Mouse (Mus musculus): ENCODE measurements around the gene Jak1. TPM values are rescaled to one million over a fixed set of nuclear protein-coding genes. Genes with fewer than 3 reads are reported as not detected.

Jak1 gene
- total RNA-seq, 1 experiment: 22.5 TPM

- Histone ChIP-seq H3K9me3 (ENCODE audit: control insufficient read depth, insufficient read depth, low read depth, low read length) (no peaks in the 10 kb centered on the region), H3K4me3 (ENCODE audit: insufficient read depth in 1 of 2, low read depth in 1 of 2, low read length in 2 of 2, poor library complexity in 1 of 2, severe bottlenecking in 1 of 2) (no peak overlapping the region), H3K36me3 (ENCODE audit: control insufficient read depth, insufficient read depth, low read length, poor library complexity, severe bottlenecking) (no peaks in the 10 kb centered on the region), H3K27ac (ENCODE audit: insufficient read depth, low read depth, low read length, poor library complexity, severe bottlenecking) (no peak overlapping the region), H3K4me1 (ENCODE audit: control insufficient read depth in 2 of 2, insufficient read depth in 2 of 2, low read length in 2 of 2, poor library complexity in 1 of 2) (0 out of 4 replicates have a peak, but pooled peaks cover 1 to 3% of the 10 kb centered on the region in 2 experiments), H3K9ac (ENCODE audit: insufficient read depth, low read depth, low read length, poor library complexity, severe bottlenecking) (no peak overlapping the region)
- in situ Hi-C loops (cut with MboI; ENCODE audit: low sequenced_read_pairs in 2 of 2, unreplicated experiment in 2 of 2): no loop called here
- DNase-seq (ENCODE audit: low read depth, low spot score): no peak
- TF ChIP-seq CHD2 (IDR thresholded peaks at IDR 0.05; ENCODE audit: low read depth, low read length) (no peak), MAFK (IDR thresholded peaks at IDR 0.05; ENCODE audit: insufficient read depth, low read depth, low read length) (no peak), ZC3H11A (IDR thresholded peaks at IDR 0.05; ENCODE audit: borderline replicate concordance, low read depth, low read length) (no peak), ZNF384 (IDR thresholded peaks at IDR 0.05; ENCODE audit: low read depth, low read length) (no peak), HCFC1 (IDR thresholded peaks at IDR 0.05; ENCODE audit: borderline replicate concordance, insufficient read depth, low read length) (no peak)
Observed at GRCm38 (mm10) chr4:101249977-101250743, 14.9 kb downstream of the Jak1 start.

GRCm38 (mm10) chr4:101247355-101247754 lies 17.7 kb downstream of the Jak1 start:
- H3K27ac ChIP-seq (ENCODE audit: insufficient read depth, low read depth, low read length, poor library complexity, severe bottlenecking): no peak overlapping the region
- in situ Hi-C loops (cut with MboI; ENCODE audit: low sequenced_read_pairs in 2 of 2, unreplicated experiment in 2 of 2): no loop called here
- no peak for DNase-seq (ENCODE audit: low read depth, low spot score)
- no peak overlapping the region for H3K4me3 ChIP-seq (ENCODE audit: insufficient read depth in 1 of 2, low read depth in 1 of 2, low read length in 2 of 2, poor library complexity in 1 of 2, severe bottlenecking in 1 of 2)
- no peaks in the 10 kb centered on the region for H3K36me3 ChIP-seq (ENCODE audit: control insufficient read depth, insufficient read depth, low read length, poor library complexity, severe bottlenecking)
- TF ChIP-seq ZC3H11A (IDR thresholded peaks at IDR 0.05; ENCODE audit: borderline replicate concordance, low read depth, low read length) (no peak), CHD2 (IDR thresholded peaks at IDR 0.05; ENCODE audit: low read depth, low read length) (no peak), ZNF384 (IDR thresholded peaks at IDR 0.05; ENCODE audit: low read depth, low read length) (no peak), HCFC1 (IDR thresholded peaks at IDR 0.05; ENCODE audit: borderline replicate concordance, insufficient read depth, low read length) (no peak), MAFK (IDR thresholded peaks at IDR 0.05; ENCODE audit: insufficient read depth, low read depth, low read length) (no peak)
- H3K4me1 ChIP-seq (ENCODE audit: control insufficient read depth in 2 of 2, insufficient read depth in 2 of 2, low read length in 2 of 2, poor library complexity in 1 of 2): 0 out of 4 replicates have a peak, but pooled peaks cover 1 to 3% of the 10 kb centered on the region in 2 experiments
- H3K9ac ChIP-seq (ENCODE audit: insufficient read depth, low read depth, low read length, poor library complexity, severe bottlenecking): no peak overlapping the region
- H3K9me3 ChIP-seq (ENCODE audit: control insufficient read depth, insufficient read depth, low read depth, low read length): no peaks in the 10 kb centered on the region

- no peak overlapping the region for H3K4me3 ChIP-seq (ENCODE audit: insufficient read depth in 1 of 2, low read depth in 1 of 2, low read length in 2 of 2, poor library complexity in 1 of 2, severe bottlenecking in 1 of 2)
- no peak overlapping the region for H3K27ac ChIP-seq (ENCODE audit: insufficient read depth, low read depth, low read length, poor library complexity, severe bottlenecking)
- no peak for DNase-seq (ENCODE audit: low read depth, low spot score)
- in situ Hi-C loops (cut with MboI; ENCODE audit: low sequenced_read_pairs in 2 of 2, unreplicated experiment in 2 of 2): no loop called here
- H3K4me1 ChIP-seq (ENCODE audit: control insufficient read depth in 2 of 2, insufficient read depth in 2 of 2, low read length in 2 of 2, poor library complexity in 1 of 2): 0 out of 4 replicates have a peak, but pooled peaks cover 0 to 1% of the 10 kb centered on the region in 2 experiments
- TF ChIP-seq CHD2 (IDR thresholded peaks at IDR 0.05; ENCODE audit: low read depth, low read length): no peak
- no peak for TF ChIP-seq HCFC1 (IDR thresholded peaks at IDR 0.05; ENCODE audit: borderline replicate concordance, insufficient read depth, low read length)
- no peak for TF ChIP-seq ZNF384 (IDR thresholded peaks at IDR 0.05; ENCODE audit: low read depth, low read length)
- no peak for TF ChIP-seq ZC3H11A (IDR thresholded peaks at IDR 0.05; ENCODE audit: borderline replicate concordance, low read depth, low read length)
- no peak for TF ChIP-seq MAFK (IDR thresholded peaks at IDR 0.05; ENCODE audit: insufficient read depth, low read depth, low read length)
- no peak overlapping the region for H3K9ac ChIP-seq (ENCODE audit: insufficient read depth, low read depth, low read length, poor library complexity, severe bottlenecking)
- H3K36me3 ChIP-seq (ENCODE audit: control insufficient read depth, insufficient read depth, low read length, poor library complexity, severe bottlenecking): no peaks in the 10 kb centered on the region
- no peaks in the 10 kb centered on the region for H3K9me3 ChIP-seq (ENCODE audit: control insufficient read depth, insufficient read depth, low read depth, low read length)
Observed at GRCm38 (mm10) chr4:101246569-101246968, 18.5 kb downstream of the Jak1 start.

- H3K36me3 ChIP-seq (ENCODE audit: control insufficient read depth, insufficient read depth, low read length, poor library complexity, severe bottlenecking): no peaks in the 10 kb centered on the region
- H3K27ac ChIP-seq (ENCODE audit: insufficient read depth, low read depth, low read length, poor library complexity, severe bottlenecking): no peak overlapping the region
- DNase-seq (ENCODE audit: low read depth, low spot score): no peak
- H3K4me1 ChIP-seq (ENCODE audit: control insufficient read depth in 2 of 2, insufficient read depth in 2 of 2, low read length in 2 of 2, poor library complexity in 1 of 2): no peaks in the 10 kb centered on the region
- no peak for TF ChIP-seq ZNF384 (IDR thresholded peaks at IDR 0.05; ENCODE audit: low read depth, low read length)
- TF ChIP-seq ZC3H11A (IDR thresholded peaks at IDR 0.05; ENCODE audit: borderline replicate concordance, low read depth, low read length): no peak
- no peak for TF ChIP-seq MAFK (IDR thresholded peaks at IDR 0.05; ENCODE audit: insufficient read depth, low read depth, low read length)
- no peak for TF ChIP-seq CHD2 (IDR thresholded peaks at IDR 0.05; ENCODE audit: low read depth, low read length)
- no peak for TF ChIP-seq HCFC1 (IDR thresholded peaks at IDR 0.05; ENCODE audit: borderline replicate concordance, insufficient read depth, low read length)
- H3K4me3 ChIP-seq (ENCODE audit: insufficient read depth in 1 of 2, low read depth in 1 of 2, low read length in 2 of 2, poor library complexity in 1 of 2, severe bottlenecking in 1 of 2): no peak overlapping the region
- in situ Hi-C loops (cut with MboI; ENCODE audit: low sequenced_read_pairs in 2 of 2, unreplicated experiment in 2 of 2): no loop called here
- no peak overlapping the region for H3K9ac ChIP-seq (ENCODE audit: insufficient read depth, low read depth, low read length, poor library complexity, severe bottlenecking)
- H3K9me3 ChIP-seq (ENCODE audit: control insufficient read depth, insufficient read depth, low read depth, low read length): no peaks in the 10 kb centered on the region
Observed at GRCm38 (mm10) chr4:101244257-101245011, 20.6 kb downstream of the Jak1 start.
